Mouse (Mus musculus): ENCODE measurements around the gene Syt7.

- TF ChIP-seq CTCF (IDR thresholded peaks at IDR 0.05; ENCODE audit: insufficient read depth, low read length) (no peak), POLR2A (IDR thresholded peaks at IDR 0.05; ENCODE audit: borderline replicate concordance, extremely low read depth, low read depth, low read length) (no peak)
Observed at GRCm38 (mm10) chr19:10448275-10448674, 59.4 kb downstream of the Syt7 start.
